Mouse (Mus musculus): ENCODE results near the gene Dus3l.

Gene Dus3l

GRCm38 (mm10) chr17:56754271-56755185 lies 10.0 kb upstream of the Dus3l start:
- DNase-seq (ENCODE audit: low spot score), result no peak

GRCm38 (mm10) chr17:56756703-56757399 lies 7.7 kb upstream of the Dus3l start:
- no peak for DNase-seq (ENCODE audit: low spot score)

- peak; percentile 78 for DNase-seq (ENCODE audit: low spot score)
Measured at GRCm38 (mm10) chr17:56757416-56758123, 7.0 kb upstream of the Dus3l start, which contains the start of gene Nrtn. Gene Nrtn, minus strand, starts transcription at chr17:56757530.

GRCm38 (mm10) chr17:56758132-56758531 lies 6.4 kb upstream of the Dus3l start:
- DNase-seq (ENCODE audit: low spot score), result peak; percentile 64

- no peak for DNase-seq (ENCODE audit: low spot score)
Measured at GRCm38 (mm10) chr17:56759261-56759660, 5.3 kb upstream of the Dus3l start.

GRCm38 (mm10) chr17:56761077-56761476 lies 3.5 kb upstream of the Dus3l start:
- DNase-seq (ENCODE audit: low spot score), result no peak

- DNase-seq (ENCODE audit: low spot score), result peak; percentile 80
Measured at GRCm38 (mm10) chr17:56761991-56762410, 2.6 kb upstream of the Dus3l start.

GRCm38 (mm10) chr17:56762769-56763731 lies 1.5 kb upstream of the Dus3l start:
- peak; percentile 72 for DNase-seq (ENCODE audit: low spot score)

GRCm38 (mm10) chr17:56763741-56764250 lies 761 bp upstream of the Dus3l start:
- DNase-seq (ENCODE audit: low spot score), result no peak

- no peak for DNase-seq (ENCODE audit: low spot score)
Measured at GRCm38 (mm10) chr17:56765431-56765830, 874 bp downstream of the Dus3l start.

- no peak for DNase-seq (ENCODE audit: low spot score)
Measured at GRCm38 (mm10) chr17:56766631-56767405, 2.3 kb downstream of the Dus3l start.

- DNase-seq (ENCODE audit: low spot score), result no peak
Measured at GRCm38 (mm10) chr17:56767531-56768135, 3.1 kb downstream of the Dus3l start.

- DNase-seq (ENCODE audit: low spot score), result no peak
Measured at GRCm38 (mm10) chr17:56768941-56769340, 4.4 kb downstream of the Dus3l start.

GRCm38 (mm10) chr17:56769950-56770349 lies 5.4 kb downstream of the Dus3l start, which contains the start of gene Prr22:
Gene Prr22, plus strand, starts transcription at chr17:56770250.
- DNase-seq (ENCODE audit: low spot score), result no peak

- no peak for DNase-seq (ENCODE audit: low spot score)
Measured at GRCm38 (mm10) chr17:56777568-56777967, 13.0 kb downstream of the Dus3l start.

GRCm38 (mm10) chr17:56778779-56779362 lies 14.3 kb downstream of the Dus3l start:
- no peak for DNase-seq (ENCODE audit: low spot score)

- DNase-seq (ENCODE audit: low spot score), result no peak
Measured at GRCm38 (mm10) chr17:56780291-56780978, 15.9 kb downstream of the Dus3l start.

GRCm38 (mm10) chr17:56788886-56789285 lies 24.3 kb downstream of the Dus3l start:
- DNase-seq (ENCODE audit: low spot score), result no peak

GRCm38 (mm10) chr17:56789286-56789685 lies 24.7 kb downstream of the Dus3l start:
- no peak for DNase-seq (ENCODE audit: low spot score)
